ENCODE assay signal across 19 mouse cellular contexts in genomic region chr4:129568366-129568765, GRCm38 (mm10). TPM values are rescaled to one million over a fixed set of nuclear protein-coding genes. Genes with fewer than 3 reads are reported as not detected.
"Had no signal": no experiment of that assay in that cellular context is flagged by ENCODE, and none has a peak within 500 bp of the region (broad histone marks: within the 10 kb centered on the region; RNA-seq: fewer than 3 reads in every experiment).

No protein-coding gene starts in this region.

- DNase-seq: heart, postnatal 10 days; heart, postnatal 14 days; heart, postnatal 36 days; heart, postnatal 4 days; kidney, adult 11 months; kidney, adult 18-20 months; kidney, adult 2 months; kidney, adult 8-10 months; kidney, adult 9 months; kidney, postnatal 10 days; kidney, postnatal 14 days; kidney, postnatal 25 days; kidney, postnatal 36 days; kidney, postnatal 4 days; layer of hippocampus, adult 9-11 months; layer of hippocampus, postnatal 36 days had no signal

RNA-seq across cellular contexts. Expression of gene Fam167b, which starts 10.0 kb away (rescaled TPM):
- total RNA-seq: hematopoietic stem cell, adult 5-6 weeks; hindbrain, postnatal 0 days; layer of hippocampus, postnatal 10 days had no signal
